Mouse (Mus musculus): ENCODE data around the gene Abcb5.
"Not testable (repeated sequence)": the region's sequence is repeated elsewhere in the genome, so short reads cannot be mapped to it uniquely, and the experiment has no call there.

Gene Abcb5

DNA sequence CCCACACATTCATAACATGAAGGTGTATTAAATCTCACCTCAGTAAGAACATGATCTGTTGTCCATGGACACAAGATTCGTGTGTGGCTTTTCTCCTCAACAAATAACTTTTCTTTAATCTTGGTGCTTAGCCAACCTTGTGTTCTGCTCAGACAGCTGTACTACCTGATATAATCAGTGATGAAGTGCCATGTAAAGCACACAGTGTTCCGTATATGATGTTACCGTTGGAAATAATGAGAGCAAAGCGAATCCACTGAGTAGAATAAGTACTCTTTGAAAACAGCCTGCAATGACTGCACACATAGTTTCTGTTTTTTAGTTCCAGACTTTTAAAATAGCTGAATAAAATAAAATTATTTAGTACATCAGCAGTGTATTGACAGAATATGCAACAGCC is at the start of gene Abcb5:
TSS of gene Abcb5 (minus strand) at position 101 of the 400 bp plus-strand sequence.
- DNase-seq (ENCODE audit: low spot score in 2 of 2) = no peak

GRCm38 (mm10) chr12:118999230-118999629 is 33.0 kb upstream of the Abcb5 start:
- no peak for DNase-seq (ENCODE audit: low spot score in 2 of 2)

DNA sequence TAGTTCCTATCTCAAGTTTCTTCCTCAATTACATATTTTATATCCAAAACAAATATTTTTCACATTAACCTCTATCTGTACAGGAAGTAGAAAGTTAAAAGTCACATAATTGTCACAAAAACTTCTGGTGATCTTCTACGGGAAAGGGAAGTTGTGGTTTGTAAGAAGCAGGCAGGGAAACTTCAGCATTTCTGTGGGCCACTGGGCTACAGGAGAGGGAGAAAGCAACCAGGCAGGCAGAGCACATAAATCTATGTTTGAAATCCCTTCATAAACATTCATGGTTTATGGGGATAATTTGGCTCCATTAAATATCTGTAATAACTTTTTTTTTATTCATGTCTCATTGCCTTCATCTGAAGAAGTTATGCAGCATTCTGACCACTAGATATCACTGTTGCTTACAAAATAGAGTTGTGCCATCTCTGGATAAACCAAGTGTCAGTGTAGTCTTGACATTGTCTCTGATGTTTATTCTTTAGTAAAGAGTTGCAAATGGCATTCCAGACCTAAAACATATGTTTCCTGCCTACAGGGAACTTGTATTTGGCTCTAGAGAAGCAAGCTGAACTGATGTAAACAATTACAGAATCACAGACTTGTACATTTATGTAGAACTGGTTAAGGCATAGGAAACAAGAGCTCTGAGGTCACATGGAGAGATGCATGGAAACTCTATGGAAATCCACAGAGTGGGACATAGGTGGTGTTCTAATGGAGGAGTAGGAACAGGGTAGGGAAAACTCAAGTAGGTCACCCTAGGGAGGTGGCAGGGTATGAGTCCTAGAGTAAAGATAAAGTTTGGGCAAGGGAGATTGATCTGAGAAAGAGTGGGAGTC is 28.3 kb upstream of the Abcb5 start:
- peak in 1 of 2 experiments; percentile 4 for DNase-seq (ENCODE audit: low spot score in 2 of 2)

DNA sequence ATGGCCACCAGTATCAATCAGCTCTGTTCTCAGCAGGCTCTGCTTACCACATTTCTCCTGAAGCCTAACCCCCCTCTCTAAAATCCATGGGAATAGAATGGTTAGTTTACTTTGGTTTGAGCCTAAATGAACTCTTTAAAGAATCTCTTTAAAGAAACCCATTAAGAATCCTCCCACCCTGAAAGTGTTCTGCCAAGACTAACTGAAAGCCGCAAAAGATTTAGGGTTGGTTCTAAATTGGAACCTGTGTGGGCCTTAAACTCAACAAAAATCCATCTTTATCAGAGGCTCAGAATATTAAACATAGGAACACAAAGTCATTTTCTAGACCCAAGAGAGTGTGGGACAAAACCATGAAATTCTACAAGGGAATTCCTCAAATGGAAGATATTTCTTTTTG is 18.6 kb upstream of the Abcb5 start:
- DNase-seq (ENCODE audit: low spot score in 2 of 2) = no peak

- peak; percentile 22 to 53 for DNase-seq (ENCODE audit: low spot score in 2 of 2)
Observed at GRCm38 (mm10) chr12:118930386-118931318, 35.6 kb downstream of the Abcb5 start.

DNA sequence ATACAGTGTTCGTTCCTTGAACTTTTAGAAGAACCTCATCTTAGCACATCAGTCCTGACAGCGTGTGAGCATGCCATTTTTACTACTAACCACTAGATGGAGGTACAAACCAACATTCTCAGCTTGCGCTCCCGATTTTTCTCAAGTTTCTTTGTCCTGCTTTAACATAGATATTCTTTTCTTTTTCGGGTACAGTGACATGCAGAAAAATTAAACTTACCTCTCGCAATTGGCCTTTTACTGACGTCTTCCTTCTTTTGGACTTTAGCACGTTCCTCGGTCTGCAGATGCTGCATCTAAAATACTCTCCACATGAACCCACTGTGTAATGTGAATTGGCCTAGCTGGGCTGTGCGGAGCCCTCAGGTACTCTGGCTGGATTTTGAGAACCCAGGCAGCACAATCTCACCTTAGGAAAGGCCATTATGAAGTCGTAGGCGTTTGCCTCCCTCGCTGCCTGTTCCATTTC is 39.4 kb downstream of the Abcb5 start:
- no peak for DNase-seq (ENCODE audit: low spot score in 2 of 2)

DNA sequence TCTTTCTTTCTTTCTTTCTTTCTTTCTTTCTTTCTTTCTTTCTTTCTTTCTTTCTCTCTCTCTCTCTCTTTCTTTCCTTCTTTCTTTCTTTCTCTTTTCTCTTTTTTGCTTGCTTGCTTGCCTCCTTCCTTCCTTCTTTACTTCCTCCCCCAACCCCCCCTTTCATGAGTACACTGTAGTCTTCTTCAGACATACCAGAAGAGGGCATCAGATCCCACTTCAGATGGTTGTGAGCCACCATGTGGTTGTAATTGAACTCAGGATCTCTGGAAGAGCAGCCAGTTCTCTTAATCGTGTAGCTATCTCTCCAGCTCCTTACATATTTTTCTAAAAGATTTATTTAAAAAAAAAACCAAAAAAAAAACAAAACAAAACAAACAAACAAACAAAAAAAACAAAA is 42.3 kb downstream of the Abcb5 start:
- DNase-seq (ENCODE audit: low spot score in 2 of 2) = not testable (repeated sequence)

GRCm38 (mm10) chr12:118917771-118918170 is 48.5 kb downstream of the Abcb5 start:
- no peak for DNase-seq (ENCODE audit: low spot score in 2 of 2)

- no peak for DNase-seq (ENCODE audit: low spot score in 2 of 2)
Observed at GRCm38 (mm10) chr12:118910360-118910759, 55.9 kb downstream of the Abcb5 start.

GRCm38 (mm10) chr12:118902249-118902648 is 64.0 kb downstream of the Abcb5 start:
- DNase-seq (ENCODE audit: low spot score in 2 of 2) = no peak

DNA sequence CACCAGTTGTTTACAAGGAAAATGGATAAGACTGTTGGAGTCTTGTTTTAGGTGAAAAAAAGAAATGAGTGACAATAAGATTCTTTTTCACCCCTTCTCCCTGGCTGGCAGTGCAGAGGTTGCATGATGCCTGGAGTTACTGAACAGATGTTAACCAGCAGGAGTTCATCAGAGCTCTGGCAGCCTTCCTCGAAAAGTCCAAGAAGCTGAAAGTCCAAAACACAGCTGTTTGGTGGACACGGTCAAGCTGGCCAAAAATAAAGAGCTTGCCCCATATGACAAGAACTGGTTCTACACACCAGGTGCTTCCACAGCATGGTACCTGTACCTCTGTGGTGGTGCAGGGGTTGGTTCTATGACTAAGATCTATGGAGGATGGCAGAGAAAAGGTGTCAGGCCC is 78.3 kb downstream of the Abcb5 start:
- DNase-seq (ENCODE audit: low spot score in 2 of 2) = no peak

- no peak for DNase-seq (ENCODE audit: low spot score in 2 of 2)
Observed at GRCm38 (mm10) chr12:118882790-118883189, 83.4 kb downstream of the Abcb5 start.

GRCm38 (mm10) chr12:118872673-118873072 is 93.5 kb downstream of the Abcb5 start:
- no peak for DNase-seq (ENCODE audit: low spot score in 2 of 2)

DNA sequence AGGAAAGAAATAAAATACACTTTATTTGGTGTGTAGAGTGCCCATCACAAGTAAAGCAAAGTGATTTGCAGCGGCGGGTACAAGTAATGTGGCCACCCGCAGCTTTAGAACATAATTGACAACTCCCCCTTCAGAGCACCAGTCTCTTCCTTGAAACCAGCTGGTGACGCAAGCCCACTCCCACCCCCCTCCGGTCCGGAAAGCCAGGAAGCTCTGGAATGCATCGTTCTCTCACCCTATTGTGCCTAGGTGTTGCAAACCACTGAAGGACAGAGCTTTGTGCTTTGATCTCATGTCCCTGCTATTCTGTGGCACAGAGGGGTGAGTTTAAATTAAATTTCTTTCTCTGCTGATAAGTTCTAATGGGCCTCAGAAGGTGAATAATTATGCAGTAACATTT is 110.1 kb downstream of the Abcb5 start:
- no peak for DNase-seq (ENCODE audit: low spot score in 2 of 2)

GRCm38 (mm10) chr12:118854831-118855453 is 111.3 kb downstream of the Abcb5 start:
- no peak for DNase-seq (ENCODE audit: low spot score in 2 of 2)

GRCm38 (mm10) chr12:118854401-118854800 is 111.8 kb downstream of the Abcb5 start:
- no peak for DNase-seq (ENCODE audit: low spot score in 2 of 2)

DNA sequence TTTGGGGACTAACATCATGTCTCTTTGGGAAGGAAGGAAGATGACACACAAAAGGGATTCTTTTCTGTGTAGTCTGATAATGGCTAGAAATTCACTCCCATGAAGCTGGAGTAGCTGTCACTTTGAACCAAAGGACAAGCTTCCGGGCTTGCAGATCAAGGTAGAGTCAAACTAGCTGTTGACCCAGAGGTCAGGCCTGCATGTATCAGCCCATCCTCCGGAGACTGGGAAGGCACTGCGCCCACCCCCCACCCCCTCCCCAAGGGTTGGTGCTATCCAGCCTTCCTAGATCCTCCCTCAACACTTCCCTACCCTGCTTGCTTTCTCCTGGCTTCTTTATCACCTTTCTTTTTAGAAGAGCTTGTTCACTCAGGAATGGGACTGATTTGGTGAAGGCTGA is 112.9 kb downstream of the Abcb5 start:
- DNase-seq (ENCODE audit: low spot score in 2 of 2) = no peak

GRCm38 (mm10) chr12:118850851-118851410 is 115.3 kb downstream of the Abcb5 start:
- DNase-seq (ENCODE audit: low spot score in 2 of 2) = no peak

GRCm38 (mm10) chr12:118849996-118850395 is 116.2 kb downstream of the Abcb5 start:
- no peak for DNase-seq (ENCODE audit: low spot score in 2 of 2)

DNA sequence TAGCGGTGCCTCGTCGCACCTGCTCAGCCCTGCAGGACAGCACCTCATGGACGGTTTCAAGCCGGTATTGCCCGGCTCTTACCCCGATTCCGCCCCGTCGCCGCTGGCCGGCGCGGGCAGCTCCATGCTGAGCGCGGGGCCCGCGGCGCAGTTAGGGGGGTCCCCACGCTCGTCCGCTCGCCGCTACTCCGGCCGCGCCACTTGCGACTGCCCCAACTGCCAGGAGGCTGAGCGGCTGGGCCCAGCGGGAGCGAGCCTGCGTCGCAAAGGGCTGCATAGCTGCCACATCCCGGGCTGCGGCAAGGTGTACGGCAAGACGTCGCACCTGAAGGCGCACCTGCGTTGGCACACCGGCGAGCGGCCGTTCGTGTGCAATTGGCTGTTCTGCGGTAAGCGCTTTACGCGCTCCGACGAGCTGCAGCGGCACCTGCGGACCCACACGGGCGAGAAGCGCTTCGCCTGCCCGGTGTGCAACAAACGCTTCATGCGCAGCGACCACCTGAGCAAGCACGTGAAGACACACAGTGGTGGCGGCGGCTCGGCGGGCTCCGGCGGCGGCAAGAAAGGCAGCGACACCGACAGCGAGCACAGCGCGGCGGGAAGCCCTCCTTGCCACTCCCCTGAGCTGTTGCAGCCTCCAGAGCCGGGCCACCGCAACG is 116.9 kb downstream of the Abcb5 start:
- no peak for DNase-seq (ENCODE audit: low spot score in 2 of 2)

Data from spleen, postnatal 36 days (tissue).